Mouse (Mus musculus): ENCODE measurements around the gene Ank2.

DNA sequence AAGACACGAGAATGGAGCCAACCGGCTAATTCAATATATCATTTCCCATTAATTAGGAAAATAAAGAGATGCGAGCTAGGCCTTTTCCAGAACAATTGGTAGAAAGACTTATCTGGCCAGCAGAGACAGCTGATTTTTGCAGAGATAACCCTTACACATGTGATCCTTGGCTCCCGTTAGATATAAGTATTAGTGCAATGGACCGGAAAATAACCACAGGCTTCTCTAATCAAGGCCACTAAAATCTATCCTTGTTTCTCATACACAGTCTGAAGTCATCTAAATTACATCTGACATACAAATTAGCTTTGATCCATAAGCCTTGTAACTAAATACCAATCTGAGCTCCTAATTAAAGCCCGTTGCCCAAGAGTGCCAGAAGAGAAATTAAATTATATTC, 181.5 kb downstream of the Ank2 start:
- TF ChIP-seq GATA1 (IDR thresholded peaks at IDR 0.05; ENCODE audit: borderline replicate concordance, low read length) (no peak), FLI1 (IDR thresholded peaks at IDR 0.05; ENCODE audit: low read length) (no peak)
